Mouse (Mus musculus) neural tube, embryonic 11.5 days (tissue): ENCODE results near the gene Galnt4. TPM values are rescaled to one million over a fixed set of nuclear protein-coding genes. Genes with fewer than 3 reads are reported as not detected.

Experiments used
- ATAC-seq: fragments of 200-750 bp; cut with Nextera tagmentation; 2 replicates; pipeline ENCODE4 v1.8.0; 2017; ENCODE audit warnings: moderate number of reproducible peaks, mild to moderate bottlenecking, moderate TSS enrichment, moderate library complexity; ENCODE audit not compliant: insufficient read depth, low FRiP score, low TSS enrichment
- DNase-seq: peaks from one replicate; pipeline ENCODE4 v3.0.0-alpha.2; 2015; ENCODE audit warnings: low spot score
- H3K27ac ChIP-seq: fragments of 300-500 bp; sonication (generic); 2 replicates; pipeline ENCODE4 v1.5.1; 2014; ENCODE audit warnings: low read depth, mild to moderate bottlenecking, low read length
- H3K27me3 ChIP-seq: fragments of 300-500 bp; sonication (generic); 2 replicates; pipeline ENCODE4 v1.6.1; 2014; ENCODE audit warnings: mild to moderate bottlenecking, low read length, mixed read lengths; ENCODE audit not compliant: control insufficient read depth, insufficient read depth
- H3K36me3 ChIP-seq: fragments of 300-500 bp; sonication (generic); 2 replicates; pipeline ENCODE4 v1.6.1; 2014; ENCODE audit warnings: mild to moderate bottlenecking, low read length, moderate library complexity, mixed read lengths; ENCODE audit not compliant: control insufficient read depth, insufficient read depth
- H3K4me1 ChIP-seq: fragments of 300-500 bp; sonication (generic); 2 replicates; pipeline ENCODE4 v1.6.1; 2014; ENCODE audit warnings: low read length, mixed read lengths; ENCODE audit not compliant: control insufficient read depth, insufficient read depth
- H3K4me2 ChIP-seq: fragments of 300-500 bp; sonication (generic); 2 replicates; pipeline ENCODE4 v1.6.1; 2014; ENCODE audit warnings: low read depth, mild to moderate bottlenecking, moderate library complexity
- H3K4me3 ChIP-seq: fragments of 300-500 bp; sonication (generic); 2 replicates; pipeline ENCODE4 v1.5.1; 2014; ENCODE audit warnings: low read depth, low read length
- H3K9ac ChIP-seq: fragments of 300-500 bp; sonication (generic); 2 replicates; pipeline ENCODE4 v1.6.1; 2014; ENCODE audit warnings: mild to moderate bottlenecking, low read length
- H3K9me3 ChIP-seq: fragments of 300-500 bp; sonication (generic); 2 replicates; pipeline ENCODE4 v1.6.1; 2016; ENCODE audit warnings: low read length; ENCODE audit not compliant: control insufficient read depth
- WGBS: fragments of 180-500 bp; shearing (Covaris S2); extraction: QIAGEN DNeasy Blood & Tissue Kit; methylation state at CpG from one replicate; pipeline ENCODE4 v1.1.7; 2014; 5-methylcytosine and 5-hydroxymethylcytosine counted together
- polyA plus RNA-seq: library from polyadenylated mRNA; unstranded; fragments of >200 nt; fragmentation: Nextera tagmentation; extraction: Ambion mirVana; gene quantifications from 2 replicates; pipeline ENCODE4 v1.2.1, GENCODE M21; 2014

The Galnt4 gene
- polyA plus RNA-seq, 1 experiment from 2014 or later: 5.0 TPM

GRCm38 (mm10) chr10:99084397-99085239 lies 23.3 kb upstream of the Galnt4 start:
- Histone ChIP-seq H3K4me1 (no peaks in the 10 kb centered on the region), H3K4me2 (no peak overlapping the region), H3K27me3 (no peaks in the 10 kb centered on the region), H3K4me3 (no peak overlapping the region), H3K9me3 (no peaks in the 10 kb centered on the region), H3K9ac (no peak overlapping the region), H3K36me3 (no peaks in the 10 kb centered on the region), H3K27ac (no peak overlapping the region)
- DNase-seq (peak; percentile 90), ATAC-seq (peak; percentile 87)
- 46% methylated on average over 23 of the region's 23 CpGs for WGBS

DNA sequence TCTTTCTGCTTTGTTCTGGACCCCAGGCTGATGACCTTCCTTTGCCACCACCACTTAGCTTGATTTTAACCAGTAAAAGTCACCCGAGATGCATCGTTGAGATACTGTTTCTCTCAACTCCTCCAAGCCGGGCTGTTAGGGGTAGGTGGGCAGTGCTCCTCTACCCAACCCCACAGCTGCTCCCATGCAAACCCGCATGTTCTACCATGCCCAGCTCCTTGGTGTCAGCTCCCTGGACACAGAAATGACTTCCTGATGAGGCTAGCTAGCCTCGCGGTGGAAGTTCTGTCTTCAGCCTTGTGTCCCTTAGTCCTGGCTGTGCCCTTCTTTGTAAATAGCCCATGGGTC lies 22.7 kb upstream of the Galnt4 start:
- H3K27me3 ChIP-seq: no peaks in the 10 kb centered on the region
- no peak overlapping the region for H3K4me3 ChIP-seq
- ATAC-seq (no peak), DNase-seq (peak; percentile 15)
- H3K4me1 ChIP-seq: no peaks in the 10 kb centered on the region
- H3K4me2 ChIP-seq: no peak overlapping the region
- H3K27ac ChIP-seq: no peak overlapping the region
- no peaks in the 10 kb centered on the region for H3K36me3 ChIP-seq
- 69% methylated on average over 6 of the region's 6 CpGs for WGBS
- no peak overlapping the region for H3K9ac ChIP-seq
- no peaks in the 10 kb centered on the region for H3K9me3 ChIP-seq

GRCm38 (mm10) chr10:99086029-99086428 lies 21.9 kb upstream of the Galnt4 start:
- no peak overlapping the region for H3K4me2 ChIP-seq
- WGBS: 77% methylated on average over 6 of the region's 6 CpGs
- H3K27me3 ChIP-seq: no peaks in the 10 kb centered on the region
- no peaks in the 10 kb centered on the region for H3K4me1 ChIP-seq
- no peak overlapping the region for H3K27ac ChIP-seq
- H3K9ac ChIP-seq: no peak overlapping the region
- no peak overlapping the region for H3K4me3 ChIP-seq
- H3K36me3 ChIP-seq: no peaks in the 10 kb centered on the region
- ATAC-seq (no peak), DNase-seq (no peak)
- H3K9me3 ChIP-seq: no peaks in the 10 kb centered on the region

- Histone ChIP-seq H3K4me1 (no peaks in the 10 kb centered on the region), H3K36me3 (no peaks in the 10 kb centered on the region), H3K9ac (no peak overlapping the region), H3K27me3 (no peaks in the 10 kb centered on the region), H3K4me2 (no peak overlapping the region), H3K9me3 (no peaks in the 10 kb centered on the region), H3K4me3 (no peak overlapping the region), H3K27ac (no peak overlapping the region)
- DNase-seq: no peak
- ATAC-seq: no peak
- 86% methylated on average over 6 of the region's 6 CpGs for WGBS
Observed at GRCm38 (mm10) chr10:99089906-99090305, 18.1 kb upstream of the Galnt4 start.

DNA sequence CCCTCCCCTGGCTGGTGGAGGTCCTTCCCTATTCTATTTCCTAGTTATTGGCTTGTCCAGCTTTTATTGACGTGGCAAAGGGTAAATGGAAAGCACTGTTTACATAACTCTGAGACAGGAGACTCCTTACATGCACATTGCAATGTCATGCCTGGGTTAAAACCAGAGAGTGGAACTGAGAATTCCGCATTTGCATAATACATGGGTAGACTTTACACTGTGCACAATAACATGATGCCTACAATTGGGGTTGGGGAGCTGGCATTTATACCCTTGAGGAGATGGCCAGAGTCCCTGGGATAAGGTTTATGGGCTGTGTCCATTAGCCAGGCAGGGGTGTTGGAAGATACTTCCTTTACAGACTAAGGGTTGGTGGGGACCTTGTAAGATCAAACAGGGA lies 14.6 kb upstream of the Galnt4 start:
- DNase-seq: no peak
- Histone ChIP-seq H3K4me1 (no peaks in the 10 kb centered on the region), H3K27me3 (no peaks in the 10 kb centered on the region), H3K9ac (no peak overlapping the region), H3K27ac (no peak overlapping the region), H3K4me3 (no peak overlapping the region), H3K9me3 (no peaks in the 10 kb centered on the region), H3K4me2 (no peak overlapping the region), H3K36me3 (no peaks in the 10 kb centered on the region)
- WGBS: 86% methylated on average over 2 of the region's 2 CpGs
- ATAC-seq: no peak

- ATAC-seq (no peak), DNase-seq (no peak)
- no peaks in the 10 kb centered on the region for H3K27me3 ChIP-seq
- H3K36me3 ChIP-seq: no peaks in the 10 kb centered on the region
- H3K4me3 ChIP-seq: no peak overlapping the region
- H3K9me3 ChIP-seq: no peaks in the 10 kb centered on the region
- H3K27ac ChIP-seq: no peak overlapping the region
- no peaks in the 10 kb centered on the region for H3K4me1 ChIP-seq
- WGBS: 85% methylated on average over 2 of the region's 2 CpGs
- no peak overlapping the region for H3K4me2 ChIP-seq
- no peak overlapping the region for H3K9ac ChIP-seq
Observed at GRCm38 (mm10) chr10:99095114-99095513, 12.8 kb upstream of the Galnt4 start.

DNA sequence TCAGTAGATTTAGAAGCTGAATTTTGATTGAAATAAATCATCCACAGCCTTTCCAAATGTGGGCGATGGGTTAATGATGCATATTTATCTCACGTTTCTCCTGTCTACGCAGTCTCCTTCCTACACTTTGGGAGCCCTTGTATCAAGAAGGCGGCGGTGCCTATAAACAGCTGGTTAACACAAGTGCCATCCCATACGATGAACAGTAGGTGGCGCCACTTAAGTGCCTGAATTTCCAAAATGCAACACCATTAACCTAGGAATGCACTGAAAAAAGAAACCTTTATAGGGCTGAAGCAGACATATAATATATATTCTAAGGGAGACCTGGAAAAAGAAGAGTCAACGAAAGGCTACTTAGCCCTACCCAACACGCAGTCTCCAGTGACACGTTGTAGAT lies 10.6 kb upstream of the Galnt4 start:
- no peak overlapping the region for H3K4me3 ChIP-seq
- no peak for ATAC-seq
- 78% methylated on average over 10 of the region's 10 CpGs for WGBS
- no peaks in the 10 kb centered on the region for H3K4me1 ChIP-seq
- H3K9me3 ChIP-seq: no peaks in the 10 kb centered on the region
- peak; percentile 20 for DNase-seq
- H3K4me2 ChIP-seq: no peak overlapping the region
- H3K27me3 ChIP-seq: no peaks in the 10 kb centered on the region
- no peak overlapping the region for H3K27ac ChIP-seq
- H3K9ac ChIP-seq: no peak overlapping the region
- no peaks in the 10 kb centered on the region for H3K36me3 ChIP-seq

GRCm38 (mm10) chr10:99105522-99105921 lies 2.4 kb upstream of the Galnt4 start:
- H3K9me3 ChIP-seq: no peaks in the 10 kb centered on the region
- DNase-seq: no peak
- no peak overlapping the region for H3K4me3 ChIP-seq
- WGBS: 92% methylated on average over 3 of the region's 3 CpGs
- peaks cover 6% of the 10 kb centered on the region for H3K4me1 ChIP-seq
- no peak overlapping the region for H3K9ac ChIP-seq
- H3K36me3 ChIP-seq: peaks cover 6% of the 10 kb centered on the region
- no peaks in the 10 kb centered on the region for H3K27me3 ChIP-seq
- no peak for ATAC-seq
- H3K4me2 ChIP-seq: no peak overlapping the region
- no peak overlapping the region for H3K27ac ChIP-seq

GRCm38 (mm10) chr10:99106311-99106702 lies 1.7 kb upstream of the Galnt4 start:
- H3K27ac ChIP-seq: no peak overlapping the region
- peaks cover 6% of the 10 kb centered on the region for H3K4me1 ChIP-seq
- no peak for DNase-seq
- peaks cover 6% of the 10 kb centered on the region for H3K36me3 ChIP-seq
- H3K27me3 ChIP-seq: no peaks in the 10 kb centered on the region
- peak overlapping the region; percentile 95 for H3K4me2 ChIP-seq
- peak overlapping the region; percentile 93 for H3K4me3 ChIP-seq
- WGBS: 35% methylated on average over 8 of the region's 8 CpGs
- H3K9ac ChIP-seq: peak overlapping the region; percentile 87
- no peaks in the 10 kb centered on the region for H3K9me3 ChIP-seq
- ATAC-seq: no peak
